Mouse (Mus musculus) gastrocnemius, adult 2 months (tissue): ENCODE measurements around the gene Vmp1. TPM values are rescaled to one million over a fixed set of nuclear protein-coding genes. Genes with fewer than 3 reads are reported as not detected.

Experiments
- DNase-seq: peaks from one replicate; pipeline ENCODE4 v3.0.0; 2022
- H3K27ac ChIP-seq: fragments of 200-600 bp; 2 replicates; pipeline ENCODE4 v1.8.1; 2022; ENCODE audit warnings: mild to moderate bottlenecking
- H3K4me3 ChIP-seq: fragments of 200-600 bp; 2 replicates; pipeline ENCODE4 v1.8.1; 2022; ENCODE audit warnings: mild to moderate bottlenecking, moderate library complexity
- CTCF ChIP-seq: fragments of 200-600 bp; IDR thresholded peaks from 2 replicates; pipeline ENCODE4 v1.8.1; 2022; ENCODE audit warnings: antibody characterized with exemption, mild to moderate bottlenecking, moderate library complexity
- intact Hi-C: fragments of 180-260 bp; cut with DNase I; formaldehyde crosslinking; loops from one replicate; pipeline ENCODE4 v1.15.1; 2025
- total RNA-seq, 2 experiments: library from RNA; stranded (reverse); gene quantifications; 2 replicates each; pipeline ENCODE4 v1.2.3; 2021

The Vmp1 gene
- total RNA-seq, 2 experiments from 2014 or later, result 84.0 to 115 TPM

DNA sequence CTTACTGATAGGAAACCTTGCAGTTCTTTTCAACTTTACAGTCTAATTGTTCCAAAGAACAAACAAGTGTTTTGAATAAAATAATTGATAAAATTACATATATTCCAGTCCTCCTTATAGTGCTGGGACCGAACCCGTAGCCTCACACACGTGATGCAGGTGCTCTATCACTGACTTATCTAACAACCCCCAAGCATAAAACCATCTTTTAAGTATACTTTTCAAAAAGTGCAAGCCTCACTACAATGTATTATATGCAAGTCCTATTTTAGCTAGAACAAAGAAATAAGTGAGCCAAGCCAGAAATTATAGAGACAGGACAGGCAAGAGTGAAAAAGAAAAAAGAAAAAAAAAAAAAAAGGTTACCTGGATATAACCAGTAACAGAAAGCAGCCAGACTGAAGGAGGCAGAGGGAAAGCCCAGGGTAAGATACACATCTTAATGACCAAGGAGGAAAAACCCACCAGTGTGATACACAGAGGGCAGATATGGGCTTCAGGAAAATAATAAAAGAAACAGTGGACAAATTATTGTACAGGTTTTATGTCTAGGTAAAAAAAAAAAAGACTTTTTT lies 36.7 kb downstream of the Vmp1 start:
- Histone ChIP-seq H3K4me3 (no peak overlapping the region; the same call in 1 of the 2 replicates), H3K27ac (peak overlapping the region; percentile 60)
- TF ChIP-seq CTCF, result no peak
- DNase-seq, result no peak
- intact Hi-C loops, result no loop called here

DNA sequence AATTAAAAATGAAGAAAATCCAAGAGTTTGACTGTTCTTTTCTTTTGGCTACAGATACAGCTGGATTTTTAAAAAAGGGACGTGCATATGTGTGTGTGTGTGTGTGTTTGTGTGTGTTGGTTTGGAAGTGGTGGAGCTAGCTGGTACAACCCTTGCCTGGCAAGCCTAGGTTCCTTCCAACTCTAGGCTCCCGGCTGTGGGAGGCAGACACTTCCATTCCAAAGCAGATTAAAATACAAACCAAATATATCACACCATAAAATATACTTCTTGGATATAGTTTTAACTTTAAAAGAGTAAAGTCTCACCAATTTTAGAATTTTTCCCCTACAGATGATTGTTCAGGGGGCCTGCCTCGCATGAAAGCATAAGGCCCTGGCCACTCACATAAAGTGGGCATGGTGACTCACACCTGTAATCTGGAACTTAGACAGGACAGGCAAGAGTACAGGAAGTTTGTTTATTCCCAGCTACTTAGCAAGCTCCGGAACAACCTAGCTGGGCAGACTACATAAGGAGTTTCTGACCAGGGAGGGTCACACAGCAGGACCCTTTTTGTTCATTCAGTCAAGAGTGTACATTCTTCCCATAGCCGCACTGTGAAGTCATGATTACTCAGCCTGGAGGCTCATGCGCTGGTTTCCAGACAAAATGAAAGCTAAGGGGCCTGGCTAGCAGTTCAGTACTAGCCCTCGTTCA lies 37.4 kb downstream of the Vmp1 start:
- intact Hi-C loops, result no loop called here
- Histone ChIP-seq H3K4me3 (no peak overlapping the region; the same call in 1 of the 2 replicates), H3K27ac (peak overlapping the region; percentile 60)
- no peak for TF ChIP-seq CTCF
- DNase-seq, result no peak

DNA sequence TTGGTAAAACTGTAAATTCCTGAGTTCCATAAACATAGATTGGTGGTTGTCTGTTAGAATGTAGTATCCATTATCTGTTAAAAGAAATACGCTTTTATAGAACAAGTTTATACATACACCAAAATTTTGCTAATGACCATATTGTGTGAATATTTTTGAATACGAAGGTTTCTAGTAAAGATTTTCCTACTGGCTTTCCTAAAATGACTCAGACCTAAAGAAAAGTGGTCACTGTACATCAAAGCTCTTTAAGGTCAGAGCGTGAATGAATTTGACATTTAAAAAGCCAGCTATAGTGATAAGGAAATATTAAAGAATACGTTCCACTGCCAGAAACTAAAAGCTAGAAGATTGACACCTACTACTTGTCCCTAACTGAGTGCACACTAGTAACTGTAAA lies 39.1 kb downstream of the Vmp1 start:
- Histone ChIP-seq H3K4me3 (no peak overlapping the region), H3K27ac (no peak overlapping the region)
- no peak for DNase-seq
- intact Hi-C loops, result no loop called here
- no peak for TF ChIP-seq CTCF

DNA sequence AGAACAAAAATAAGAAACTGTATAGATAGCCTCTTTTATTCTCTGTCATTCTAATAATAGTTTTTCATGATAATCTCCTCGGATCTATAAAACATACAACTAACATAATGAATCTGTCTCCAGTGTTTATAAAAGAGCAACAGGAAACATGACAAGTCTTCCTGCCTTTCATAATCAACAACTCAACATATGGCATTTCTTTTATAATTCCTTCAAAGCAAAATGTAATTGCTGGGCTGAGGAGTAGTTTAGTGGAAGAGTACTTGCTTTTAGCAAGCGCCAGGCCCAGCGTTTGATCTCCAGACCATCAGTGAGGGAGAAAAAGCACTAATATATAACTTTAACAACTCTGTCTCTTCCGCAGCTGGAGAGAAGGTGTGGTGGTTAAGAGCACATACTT lies 41.9 kb downstream of the Vmp1 start:
- H3K4me3 ChIP-seq, result no peak overlapping the region
- intact Hi-C loops, result no loop called here
- no peak for DNase-seq
- TF ChIP-seq CTCF, result no peak
- H3K27ac ChIP-seq, result peak overlapping the region; percentile 31; the same call in 1 of the 2 replicates

DNA sequence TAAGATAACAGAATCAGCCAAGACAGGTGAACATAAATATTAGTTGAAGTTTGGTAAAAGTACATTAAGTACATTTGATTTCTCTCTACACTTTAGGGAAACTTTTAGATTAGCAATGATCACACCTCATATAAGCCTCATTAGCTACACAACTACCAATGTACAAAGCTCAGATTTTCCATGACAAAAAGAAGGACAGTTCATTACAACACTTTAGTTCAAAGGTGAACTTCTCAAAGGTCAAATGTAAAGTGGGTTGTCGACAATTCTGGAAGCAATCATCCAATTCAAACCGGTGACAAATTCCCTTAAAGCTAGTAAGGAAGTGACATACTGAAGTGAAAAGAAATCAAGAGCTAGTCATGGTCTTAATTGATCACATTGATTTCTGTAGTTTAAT lies 45.9 kb downstream of the Vmp1 start:
- Histone ChIP-seq H3K4me3 (no peak overlapping the region), H3K27ac (no peak overlapping the region)
- no peak for DNase-seq
- no peak for TF ChIP-seq CTCF
- intact Hi-C loops, result no loop called here

DNA sequence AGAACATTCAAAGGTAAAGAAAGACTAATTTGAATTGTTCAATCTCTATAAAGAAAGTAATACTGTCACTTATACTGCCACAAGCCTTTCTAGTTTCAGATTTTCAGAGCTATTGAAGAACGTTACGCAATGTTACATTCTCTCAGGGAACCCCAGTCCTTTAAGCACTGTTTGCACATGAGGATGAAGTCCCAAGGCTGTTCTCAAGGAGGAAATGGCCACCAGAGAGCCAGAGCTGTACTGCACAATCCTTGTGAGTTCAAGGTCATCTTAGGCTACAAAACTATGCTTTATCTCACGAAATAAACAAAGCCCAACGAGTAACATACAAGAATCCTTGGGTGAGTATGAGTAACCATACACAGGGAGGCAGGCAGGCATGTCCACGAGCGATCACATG lies 49.2 kb downstream of the Vmp1 start:
- TF ChIP-seq CTCF, result no peak
- no peak overlapping the region for H3K4me3 ChIP-seq
- H3K27ac ChIP-seq, result no peak overlapping the region
- no peak for DNase-seq
- intact Hi-C loops, result no loop called here

DNA sequence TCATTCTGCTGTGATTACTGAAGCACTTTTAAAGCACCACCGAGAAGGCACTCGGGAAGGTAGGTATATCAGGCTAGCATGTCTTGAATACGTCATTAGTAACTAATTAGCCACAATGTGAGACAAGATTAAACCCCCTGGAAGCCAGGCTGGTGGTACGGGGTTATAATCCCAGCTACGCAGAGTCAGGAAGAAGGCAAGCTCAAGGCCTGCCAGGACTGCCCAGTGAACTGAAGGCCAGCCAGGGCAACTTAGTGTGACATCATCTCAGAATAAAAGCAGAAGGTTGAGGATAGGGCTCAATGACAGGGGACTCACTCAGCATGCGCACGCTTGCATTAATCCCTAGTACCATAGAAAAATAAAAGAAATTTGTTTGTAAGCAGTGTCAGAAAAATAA lies 53.7 kb downstream of the Vmp1 start:
- no peak overlapping the region for H3K27ac ChIP-seq
- intact Hi-C loops, result no loop called here
- no peak for TF ChIP-seq CTCF
- DNase-seq, result no peak
- H3K4me3 ChIP-seq, result no peak overlapping the region

DNA sequence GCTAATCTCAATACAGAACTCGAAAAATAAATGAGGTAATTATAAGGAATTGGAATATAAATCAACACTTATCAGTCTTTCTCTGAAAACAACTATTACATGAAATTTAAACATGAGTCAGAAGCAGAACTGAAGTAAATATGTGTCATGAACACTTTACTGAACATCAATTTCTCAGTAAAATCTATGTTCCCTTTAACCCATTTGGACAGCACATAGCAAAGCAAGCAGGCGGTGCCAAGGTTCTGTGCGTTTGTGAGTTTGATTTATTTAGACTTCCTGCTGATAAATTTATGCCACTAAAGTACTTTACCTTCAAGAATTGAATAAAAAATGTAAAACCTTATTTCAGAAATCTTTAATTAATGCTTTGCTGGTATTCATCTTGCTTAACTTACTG lies 54.2 kb downstream of the Vmp1 start:
- intact Hi-C loops, result no loop called here
- no peak for TF ChIP-seq CTCF
- no peak for DNase-seq
- Histone ChIP-seq H3K27ac (no peak overlapping the region), H3K4me3 (no peak overlapping the region)

DNA sequence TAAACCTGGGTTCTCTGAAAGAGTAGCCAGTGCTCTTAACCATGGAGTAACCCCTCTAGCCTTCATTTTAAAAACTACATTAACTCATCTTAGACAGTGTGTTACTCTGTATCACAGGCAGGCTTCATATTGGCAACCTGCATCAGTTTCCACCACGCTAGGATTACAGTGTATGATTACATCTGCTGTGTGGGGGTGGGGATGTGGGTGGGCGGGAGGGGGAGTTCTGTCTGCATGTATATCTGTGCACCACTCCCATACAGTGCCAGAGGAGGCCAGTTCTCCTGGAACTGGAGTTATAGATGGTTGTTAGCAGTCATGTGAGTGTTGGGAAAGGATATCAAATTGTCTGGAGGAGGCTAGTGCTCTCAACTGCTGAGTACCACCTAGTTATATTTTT lies 55.2 kb downstream of the Vmp1 start:
- no peak for DNase-seq
- Histone ChIP-seq H3K4me3 (no peak overlapping the region), H3K27ac (no peak overlapping the region)
- intact Hi-C loops, result no loop called here
- TF ChIP-seq CTCF, result no peak

DNA sequence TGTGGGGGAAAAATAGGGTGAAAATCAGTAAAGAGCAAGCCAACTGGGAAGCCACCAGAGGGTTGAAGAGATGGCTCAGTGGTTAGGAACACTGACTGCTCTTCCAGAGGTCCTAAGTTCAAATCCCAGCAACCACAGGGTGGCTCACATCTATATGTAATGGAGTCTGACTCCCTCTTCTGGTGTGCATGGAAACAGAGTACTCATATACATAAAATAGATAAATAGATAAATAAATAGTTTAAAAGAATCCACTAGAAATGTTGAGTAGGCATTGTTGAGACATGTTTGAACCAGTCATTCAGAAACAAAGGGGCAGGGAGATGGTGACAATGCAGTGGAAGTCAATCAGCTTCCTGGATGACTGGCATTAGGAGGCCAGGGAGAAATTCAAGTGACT lies 56.0 kb downstream of the Vmp1 start:
- no peak for DNase-seq
- intact Hi-C loops, result no loop called here
- TF ChIP-seq CTCF, result no peak
- Histone ChIP-seq H3K27ac (no peak overlapping the region), H3K4me3 (no peak overlapping the region)

DNA sequence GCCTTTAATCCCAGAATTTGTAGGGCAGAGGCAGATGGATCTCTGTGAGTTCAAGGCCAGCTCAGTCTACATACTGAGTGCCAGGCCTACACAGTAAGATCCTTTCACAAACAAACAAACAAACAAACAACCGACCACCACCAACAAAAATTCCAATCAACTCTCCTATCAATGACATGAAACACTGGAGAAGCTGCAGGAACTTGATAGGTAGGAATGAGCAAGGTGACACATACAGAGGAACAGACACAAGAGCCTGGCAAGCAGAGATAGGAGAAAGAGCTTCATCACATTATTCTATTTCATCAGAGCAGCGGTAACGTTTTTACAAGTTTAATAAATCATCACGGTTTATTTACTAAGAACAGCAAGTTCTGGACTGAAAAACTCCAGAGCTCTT lies 56.9 kb downstream of the Vmp1 start:
- intact Hi-C loops, result no loop called here
- H3K4me3 ChIP-seq, result no peak overlapping the region
- no peak for TF ChIP-seq CTCF
- no peak overlapping the region for H3K27ac ChIP-seq
- no peak for DNase-seq

DNA sequence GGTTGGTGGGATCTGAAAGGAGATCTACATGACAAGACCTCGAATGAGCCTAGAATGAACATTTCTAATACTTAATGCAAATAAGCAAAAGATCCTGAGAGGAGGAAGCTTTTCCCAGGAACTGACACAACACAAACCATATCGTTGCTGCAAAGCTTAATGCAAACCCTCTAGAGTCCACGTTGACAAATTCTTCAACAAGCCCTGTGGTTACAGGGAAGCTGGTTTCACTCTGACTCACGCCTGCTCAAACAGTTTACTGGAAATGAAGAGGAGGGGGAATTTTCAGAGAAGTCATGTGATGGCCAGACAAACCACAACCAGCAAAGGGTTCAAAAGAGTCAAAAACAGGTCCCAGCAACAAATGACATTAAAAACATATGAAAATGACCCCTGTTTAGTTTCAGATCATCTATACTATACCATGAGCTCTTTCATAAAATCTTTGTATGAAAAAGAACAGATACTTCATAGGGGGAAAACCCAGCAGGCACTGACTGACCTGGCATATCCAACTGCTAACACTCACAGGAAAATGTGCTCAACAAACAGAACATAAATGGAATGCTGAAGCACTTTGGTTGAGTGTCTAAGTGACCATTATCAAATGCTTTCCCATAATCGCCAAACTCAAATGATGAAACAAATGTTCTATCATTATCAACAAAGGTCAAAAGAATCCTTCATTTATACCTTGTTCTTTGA lies 59.2 kb downstream of the Vmp1 start:
- intact Hi-C loops, result no loop called here
- DNase-seq, result no peak
- no peak overlapping the region for H3K27ac ChIP-seq
- no peak overlapping the region for H3K4me3 ChIP-seq
- no peak for TF ChIP-seq CTCF

DNA sequence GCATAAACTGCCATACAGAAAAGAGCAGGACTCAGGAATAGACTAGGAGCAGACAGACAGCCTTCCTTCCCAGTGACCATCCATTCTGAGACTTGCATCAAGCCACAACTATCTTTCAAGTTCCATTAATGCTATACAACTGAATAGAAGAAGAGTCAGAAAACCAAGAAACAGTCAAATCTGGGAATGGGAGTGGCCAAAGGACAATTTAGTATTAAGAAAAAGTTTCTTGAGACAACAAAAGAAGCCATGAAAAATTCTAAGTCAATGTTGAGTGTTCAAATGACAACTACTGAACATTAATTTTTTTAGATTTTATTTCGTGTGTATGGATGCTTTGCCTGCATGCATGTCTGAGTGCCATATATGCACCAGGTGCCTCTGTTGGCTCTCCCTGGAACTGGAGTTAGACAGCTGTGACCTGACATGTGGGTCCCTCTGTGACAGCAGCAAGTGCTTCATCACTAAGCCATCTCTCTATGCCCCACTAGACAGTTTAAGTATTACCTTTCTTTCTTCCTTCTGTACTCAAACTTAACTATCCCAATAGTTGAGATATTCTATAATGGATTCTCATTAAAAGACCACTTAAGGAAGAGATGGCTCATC lies 60.1 kb downstream of the Vmp1 start:
- intact Hi-C loops, result no loop called here

More for the DNA sequence above, 60.1 kb downstream of the Vmp1 start:
- Histone ChIP-seq H3K4me3 (no peak overlapping the region), H3K27ac (no peak overlapping the region)
- no peak for TF ChIP-seq CTCF
- DNase-seq, result no peak
